Mouse (Mus musculus) stomach, postnatal 0 days (tissue): Measurements from ENCODE around the gene Slc15a3.

Source experiments
- CTCF ChIP-seq: IDR thresholded peaks from 2 replicates; pipeline ENCODE4 v1.5.1; 2016; ENCODE audit warnings: antibody characterized with exemption, low read depth, mild to moderate bottlenecking, moderate library complexity
- EP300 ChIP-seq: optimal IDR thresholded peaks from 2 replicates; pipeline ENCODE3; 2016; ENCODE audit warnings: antibody characterized with exemption

- TF ChIP-seq EP300 (no peak), CTCF (no peak)
Measured at GRCm38 (mm10) chr19:10816462-10816861, 23.1 kb upstream of the Slc15a3 start.
